Mouse (Mus musculus) liver, postnatal 0 days (tissue): Measurements from ENCODE around the gene Farsb.

Source experiments
- CTCF ChIP-seq: sonication (generic); IDR thresholded peaks from 2 replicates; pipeline ENCODE4 v1.5.1; 2016; ENCODE audit warnings: antibody characterized with exemption, low read depth
- EP300 ChIP-seq: IDR thresholded peaks from 2 replicates; pipeline ENCODE4 v1.6.1; 2016; ENCODE audit warnings: antibody characterized with exemption, low read depth, mild to moderate bottlenecking

DNA sequence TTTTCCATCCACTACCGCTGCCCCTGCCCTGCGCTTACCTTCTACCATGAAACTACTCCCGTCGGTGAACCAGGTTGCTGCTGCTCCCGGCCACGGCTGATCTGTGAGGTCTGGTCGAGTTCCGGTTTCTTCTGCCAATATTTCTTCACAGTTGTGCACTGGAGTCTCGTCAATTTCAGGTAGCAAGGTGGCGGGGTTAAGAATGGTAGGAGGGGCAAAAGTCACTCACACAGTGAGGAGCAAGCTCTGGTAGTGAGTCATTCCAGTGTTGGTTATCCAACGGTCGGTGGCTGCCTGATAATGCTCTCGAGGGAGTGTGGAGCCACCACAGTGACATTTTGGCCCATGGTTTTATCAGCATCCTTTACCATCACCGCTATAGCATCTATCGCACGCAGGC lies 12.3 kb upstream of the Farsb start:
- TF ChIP-seq EP300, result no peak
- TF ChIP-seq CTCF, result no peak
